Comparison of ENCODE assay signal across 9 mouse cellular contexts in the genomic region with DNA sequence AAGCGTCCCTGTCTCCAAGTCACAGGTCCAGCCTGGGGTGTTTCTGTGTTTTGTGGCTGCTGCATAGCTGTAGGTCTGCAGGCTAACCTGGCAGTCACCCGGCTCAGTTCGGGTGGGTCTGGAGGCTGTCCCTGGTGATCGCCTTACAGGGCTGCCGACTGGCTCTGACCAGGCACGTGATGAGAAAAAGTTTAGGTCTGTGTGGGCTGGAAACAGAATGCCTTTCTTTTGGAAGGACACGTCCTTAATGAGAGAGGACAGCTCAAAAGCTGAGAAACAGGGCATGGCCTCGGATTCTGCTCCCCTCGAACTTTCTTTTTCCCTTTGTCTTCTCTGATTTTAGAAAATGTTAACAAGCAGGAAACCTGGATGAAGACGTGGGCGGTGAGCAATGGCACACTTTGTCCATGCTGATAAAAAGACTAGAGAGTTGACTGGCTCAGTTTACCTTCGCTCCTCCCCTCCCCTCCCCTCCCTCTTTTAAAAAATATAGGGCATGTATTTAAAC. TPM values are rescaled to one million over a fixed set of nuclear protein-coding genes. Genes with fewer than 3 reads are reported as not detected.
A peak's percentile ranks its signal among the peaks of the same experiment; 100 is the strongest.
DNase-seq lines count a peak whose midpoint lies in the region; ATAC-seq and TF ChIP-seq lines count a peak whose summit lies in the region.
"Had no signal": no experiment of that assay in that cellular context is flagged by ENCODE, and none has a peak within 500 bp of the region (broad histone marks: within the 10 kb centered on the region; RNA-seq: fewer than 3 reads in every experiment).

A gene (minus strand): TSS at position 114 of the 508 bp plus-strand sequence.

- no peak for TF ChIP-seq CTCF in testis, adult 2 months (IDR thresholded peaks at IDR 0.05; ENCODE audit: control insufficient read depth, insufficient read depth, insufficient replicate concordance, low read depth, low read length)
- no peak for TF ChIP-seq CTCF in small intestine, adult 2 months (IDR thresholded peaks at IDR 0.05; ENCODE audit: extremely low read depth, insufficient read length, insufficient replicate concordance, low read depth, low read length)

- no peaks in the 10 kb centered on the region for H3K27me3 ChIP-seq in testis, adult 2 months (ENCODE audit: control insufficient read depth, insufficient read depth, low read length)
- H3K27me3 ChIP-seq in embryonic facial prominence, embryonic 15.5 days, result no peaks in the 10 kb centered on the region
- peaks cover 4% of the 10 kb centered on the region; the same call in 1 of the 2 replicates for H3K27me3 ChIP-seq in hindbrain, embryonic 14.5 days (ENCODE audit: control insufficient read depth, insufficient read depth, low read length)
- peaks cover 36% of the 10 kb centered on the region for H3K27me3 ChIP-seq in liver, embryonic 15.5 days
- no peaks in the 10 kb centered on the region for H3K27me3 ChIP-seq in small intestine, adult 2 months (ENCODE audit: control insufficient read depth, insufficient read depth, low read length)

- DNase-seq in testis, postnatal 14 days (ENCODE audit: low spot score), result no peak
- no peak for DNase-seq in hindbrain, embryonic 14.5 days (ENCODE audit: low spot score)
- DNase-seq in B cell, adult 2 months, result no peak
- no peak for DNase-seq in spleen, postnatal 10 days (ENCODE audit: low spot score in 2 of 2)

- peak within 1 kb of the TSS; percentile 41 for H3K4me2 ChIP-seq in embryonic facial prominence, embryonic 15.5 days (replicated peaks)
- H3K4me2 ChIP-seq in hindbrain, embryonic 14.5 days (replicated peaks), result 0 out of 2 replicates have a peak within 1 kb of the TSS, but pooled peaks have one; percentile 0
- H3K4me2 ChIP-seq in liver, embryonic 15.5 days, result peak within 1 kb of the TSS; percentile 58

- TF ChIP-seq POLR2A in testis, adult 2 months (IDR thresholded peaks at IDR 0.05; ENCODE audit: control insufficient read depth, low read depth, low read length), result 0 out of 2 replicates have a peak, but pooled peaks have one; percentile 37
- TF ChIP-seq POLR2A in small intestine, adult 2 months (IDR thresholded peaks at IDR 0.05; ENCODE audit: low read depth, low read length), result peak; percentile 45; the same call in 1 of the 2 replicates

- no peaks in the 10 kb centered on the region for H3K36me3 ChIP-seq in testis, adult 2 months (ENCODE audit: control insufficient read depth, insufficient read depth, low read length)
- H3K36me3 ChIP-seq in embryonic facial prominence, embryonic 15.5 days, result no peaks in the 10 kb centered on the region
- no peaks in the 10 kb centered on the region for H3K36me3 ChIP-seq in hindbrain, embryonic 14.5 days (replicated peaks; ENCODE audit: control insufficient read depth, insufficient read depth)
- no peaks in the 10 kb centered on the region for H3K36me3 ChIP-seq in liver, embryonic 15.5 days (replicated peaks)
- no peaks in the 10 kb centered on the region for H3K36me3 ChIP-seq in small intestine, adult 2 months (ENCODE audit: control insufficient read depth, insufficient read depth, low read length)

- no peak within 1 kb of the TSS for H3K9ac ChIP-seq in embryonic facial prominence, embryonic 15.5 days
- no peak within 1 kb of the TSS for H3K9ac ChIP-seq in hindbrain, embryonic 14.5 days
- no peak within 1 kb of the TSS; the same call in 1 of the 2 replicates for H3K9ac ChIP-seq in liver, embryonic 15.5 days

- 12% methylated on average over 12 of the region's 12 CpGs for WGBS in embryonic facial prominence, embryonic 15.5 days
- WGBS in hindbrain, embryonic 14.5 days, result 24% methylated on average over 12 of the region's 12 CpGs
- WGBS in liver, embryonic 15.5 days (ENCODE audit: insufficient replicate concordance), result 16% methylated on average over 12 of the region's 12 CpGs
- 19% methylated on average over 12 of the region's 12 CpGs for WGBS in small intestine, adult 2 months

- H3K9me3 ChIP-seq in embryonic facial prominence, embryonic 15.5 days (replicated peaks), result no peaks in the 10 kb centered on the region
- H3K9me3 ChIP-seq in hindbrain, embryonic 14.5 days (ENCODE audit: control insufficient read depth, low read length), result no peaks in the 10 kb centered on the region
- no peaks in the 10 kb centered on the region for H3K9me3 ChIP-seq in liver, embryonic 15.5 days (replicated peaks)

- H3K4me3 ChIP-seq in testis, adult 2 months (ENCODE audit: control insufficient read depth, low read depth, low read length), result peak within 1 kb of the TSS; percentile 38
- 0 out of 2 replicates have a peak within 1 kb of the TSS, but pooled peaks have one; percentile 4 for H3K4me3 ChIP-seq in embryonic facial prominence, embryonic 15.5 days (replicated peaks)
- H3K4me3 ChIP-seq in hindbrain, embryonic 14.5 days (replicated peaks; ENCODE audit: low read length), result no peak within 1 kb of the TSS
- H3K4me3 ChIP-seq in liver, embryonic 15.5 days (replicated peaks), result peak within 1 kb of the TSS; percentile 24
- H3K4me3 ChIP-seq in small intestine, adult 2 months (ENCODE audit: low read depth, low read length), result peak within 1 kb of the TSS; percentile 54

- H3K27ac ChIP-seq in testis, adult 2 months (ENCODE audit: control insufficient read depth, insufficient read depth, low read depth, low read length), result no peak within 1 kb of the TSS
- H3K27ac ChIP-seq in embryonic facial prominence, embryonic 15.5 days (replicated peaks), result 0 out of 2 replicates have a peak within 1 kb of the TSS, but pooled peaks have one; percentile 11
- H3K27ac ChIP-seq in hindbrain, embryonic 14.5 days, result no peak within 1 kb of the TSS
- no peak within 1 kb of the TSS for H3K27ac ChIP-seq in liver, embryonic 15.5 days (replicated peaks)
- peak within 1 kb of the TSS; percentile 17; the same call in 1 of the 2 replicates for H3K27ac ChIP-seq in small intestine, adult 2 months (ENCODE audit: insufficient read depth, low read depth, low read length)

- ATAC-seq in embryonic facial prominence, embryonic 15.5 days (ENCODE audit: insufficient number of reproducible peaks, low FRiP score, low TSS enrichment, low read depth), result peak; percentile 74; the same call in 1 of the 2 replicates
- no peak for ATAC-seq in hindbrain, embryonic 14.5 days (ENCODE audit: low FRiP score)
- no peak for ATAC-seq in liver, embryonic 15.5 days (ENCODE audit: insufficient read depth)

- peaks cover 3% of the 10 kb centered on the region; the same call in 1 of the 2 replicates for H3K4me1 ChIP-seq in testis, adult 2 months (ENCODE audit: control insufficient read depth, insufficient read depth, low read length)
- H3K4me1 ChIP-seq in embryonic facial prominence, embryonic 15.5 days, result 0 out of 2 replicates have a peak, but pooled peaks cover 9% of the 10 kb centered on the region
- H3K4me1 ChIP-seq in hindbrain, embryonic 14.5 days (replicated peaks; ENCODE audit: control insufficient read depth, insufficient read depth, low read length), result peaks cover 6% of the 10 kb centered on the region; the same call in 1 of the 2 replicates
- H3K4me1 ChIP-seq in liver, embryonic 15.5 days (replicated peaks), result peaks cover 20% of the 10 kb centered on the region
- H3K4me1 ChIP-seq in small intestine, adult 2 months (ENCODE audit: control insufficient read depth, insufficient read depth, insufficient read length, low read length), result peaks cover 2% of the 10 kb centered on the region

RNA-seq across cellular contexts. Expression of the gene that starts here (rescaled TPM):
- polyA plus RNA-seq in testis, adult 2 months (2012; rRNA removed), result 1.5 TPM in 2 replicates
- 0.14 TPM in 1 of 2 replicates, not detected in the other for polyA plus RNA-seq in embryonic facial prominence, embryonic 15.5 days (2015; fragmentation: Nextera tagmentation; extraction: Ambion mirVana)
- not detected in 2 replicates for polyA plus RNA-seq in hindbrain, embryonic 14.5 days (2014; fragmentation: Nextera tagmentation; extraction: Ambion mirVana)
- not detected in 2 replicates for polyA plus RNA-seq in liver, embryonic 15.5 days (2015; fragmentation: Nextera tagmentation; extraction: Ambion mirVana)
- polyA plus RNA-seq in small intestine, adult 2 months (2012; rRNA removed), result 0.18 and 0.23 TPM in 2 replicates
- polyA plus RNA-seq: cortical plate, adult 2 months had no signal

Comparison
In these comparisons a context has a peak if more than half of its experiments do, and no peak if none do; other contexts are left out.
1. Peak in ATAC-seq, H3K4me3 ChIP-seq, H3K27ac ChIP-seq and H3K4me2 ChIP-seq in embryonic facial prominence, embryonic 15.5 days; RNA of the gene not detected or under 1 TPM.
2. H3K4me2 ChIP-seq: peak in every context shown above with its lines; median percentile 58 in liver, embryonic 15.5 days; 41 in embryonic facial prominence, embryonic 15.5 days; 0 in hindbrain, embryonic 14.5 days.